Mouse (Mus musculus): ENCODE measurements around the gene 4930453N24Rik. TPM values are rescaled to one million over a fixed set of nuclear protein-coding genes. Genes with fewer than 3 reads are reported as not detected.

Gene 4930453N24Rik
- polyA plus RNA-seq, 1 experiment from 2014 or later: 25.3 TPM

GRCm38 (mm10) chr16:64745089-64745488 is 25.9 kb downstream of the 4930453N24Rik start:
- H3K4me1 ChIP-seq (ENCODE audit: control insufficient read depth, insufficient read depth, low read length): no peaks in the 10 kb centered on the region
- WGBS: 82% methylated on average over 4 of the region's 4 CpGs
- no peaks in the 10 kb centered on the region for H3K9me3 ChIP-seq (ENCODE audit: control insufficient read depth, low read length)
- no peaks in the 10 kb centered on the region for H3K36me3 ChIP-seq (ENCODE audit: control insufficient read depth, insufficient read depth, low read length)
- H3K9ac ChIP-seq (ENCODE audit: low read depth, low read length): no peak overlapping the region
- H3K4me3 ChIP-seq (ENCODE audit: low read length): no peak overlapping the region
- no peaks in the 10 kb centered on the region for H3K27me3 ChIP-seq (ENCODE audit: control insufficient read depth, insufficient read depth, low read length)
- H3K4me2 ChIP-seq (replicated peaks; ENCODE audit: low read depth, low read length): no peak overlapping the region
- no peak overlapping the region for H3K27ac ChIP-seq (ENCODE audit: low read depth, low read length)
- ATAC-seq (ENCODE audit: low FRiP score, low TSS enrichment): no peak

DNA sequence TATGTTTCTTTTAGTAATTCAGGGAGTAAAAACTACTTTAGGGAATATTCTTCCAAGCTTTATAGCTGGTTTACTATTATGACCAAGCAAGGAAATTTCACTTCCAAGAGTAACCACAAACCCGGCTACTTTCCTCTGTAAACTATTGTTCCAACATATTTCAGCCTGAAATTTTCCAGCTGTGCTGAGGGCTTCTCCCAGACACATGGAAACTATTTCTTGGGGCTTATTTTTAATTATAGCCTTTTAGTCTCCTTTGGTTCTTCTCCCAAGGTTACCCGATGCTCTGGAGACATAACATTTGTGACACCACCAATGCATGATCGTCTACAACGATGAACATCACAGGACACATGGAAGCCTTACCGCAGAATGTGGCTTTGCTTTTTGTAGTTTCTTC is 33.7 kb downstream of the 4930453N24Rik start:
- WGBS: 74% methylated on average over 5 of the region's 5 CpGs
- no peaks in the 10 kb centered on the region for H3K36me3 ChIP-seq (ENCODE audit: control insufficient read depth, insufficient read depth, low read length)
- H3K27ac ChIP-seq (ENCODE audit: low read depth, low read length): no peak overlapping the region
- no peak overlapping the region for H3K4me2 ChIP-seq (replicated peaks; ENCODE audit: low read depth, low read length)
- H3K9ac ChIP-seq (ENCODE audit: low read depth, low read length): no peak overlapping the region
- no peaks in the 10 kb centered on the region for H3K27me3 ChIP-seq (ENCODE audit: control insufficient read depth, insufficient read depth, low read length)
- no peaks in the 10 kb centered on the region for H3K4me1 ChIP-seq (ENCODE audit: control insufficient read depth, insufficient read depth, low read length)
- no peaks in the 10 kb centered on the region for H3K9me3 ChIP-seq (ENCODE audit: control insufficient read depth, low read length)
- H3K4me3 ChIP-seq (ENCODE audit: low read length): no peak overlapping the region
- ATAC-seq (ENCODE audit: low FRiP score, low TSS enrichment): no peak

DNA sequence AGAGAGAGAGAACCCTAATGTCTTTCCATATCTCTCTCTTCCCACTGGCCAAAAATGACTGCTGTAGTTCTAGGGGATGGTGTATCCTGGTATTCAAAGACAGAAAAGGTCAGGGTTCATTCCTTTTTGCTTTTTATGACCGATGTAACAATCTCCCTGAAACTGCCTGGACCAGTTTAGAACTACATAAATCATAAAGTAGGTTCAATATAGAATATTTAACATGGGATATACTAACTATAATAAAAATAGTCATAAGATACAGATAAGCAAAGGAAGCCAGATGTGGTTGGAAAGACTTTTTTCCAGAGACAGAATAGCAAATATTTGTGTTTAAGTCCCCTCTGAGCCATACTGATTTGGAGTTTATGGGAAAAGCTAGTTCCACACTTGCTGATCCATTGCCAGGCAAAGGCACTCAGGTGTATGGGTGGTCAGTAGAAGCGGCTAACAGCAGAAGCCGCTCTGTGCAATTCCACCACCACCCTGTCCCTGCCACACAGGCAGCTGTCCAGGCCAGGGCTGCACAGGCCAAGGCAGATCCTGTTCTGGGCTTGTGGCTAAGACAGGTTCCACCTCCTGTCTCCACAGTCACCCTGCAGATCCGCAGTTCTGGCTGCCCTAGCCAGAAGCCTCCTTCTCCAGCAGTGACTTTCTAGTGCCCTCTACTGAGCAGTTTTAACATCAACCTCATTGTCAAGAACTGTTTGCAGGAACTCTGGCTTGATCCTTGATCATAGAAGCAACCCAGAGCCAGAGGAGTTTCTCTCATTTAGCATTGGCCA is 47.5 kb downstream of the 4930453N24Rik start:
- Histone ChIP-seq H3K9ac (ENCODE audit: low read depth, low read length) (no peak overlapping the region), H3K27me3 (ENCODE audit: control insufficient read depth, insufficient read depth, low read length) (no peaks in the 10 kb centered on the region), H3K4me3 (ENCODE audit: low read length) (no peak overlapping the region), H3K36me3 (ENCODE audit: control insufficient read depth, insufficient read depth, low read length) (no peaks in the 10 kb centered on the region), H3K4me2 (replicated peaks; ENCODE audit: low read depth, low read length) (no peak overlapping the region), H3K4me1 (ENCODE audit: control insufficient read depth, insufficient read depth, low read length) (no peaks in the 10 kb centered on the region), H3K9me3 (ENCODE audit: control insufficient read depth, low read length) (no peaks in the 10 kb centered on the region), H3K27ac (ENCODE audit: low read depth, low read length) (no peak overlapping the region)
- ATAC-seq (ENCODE audit: low FRiP score, low TSS enrichment): peak; percentile 94; the same call in 1 of the 2 replicates
- 49% methylated on average over 4 of the region's 4 CpGs for WGBS

DNA sequence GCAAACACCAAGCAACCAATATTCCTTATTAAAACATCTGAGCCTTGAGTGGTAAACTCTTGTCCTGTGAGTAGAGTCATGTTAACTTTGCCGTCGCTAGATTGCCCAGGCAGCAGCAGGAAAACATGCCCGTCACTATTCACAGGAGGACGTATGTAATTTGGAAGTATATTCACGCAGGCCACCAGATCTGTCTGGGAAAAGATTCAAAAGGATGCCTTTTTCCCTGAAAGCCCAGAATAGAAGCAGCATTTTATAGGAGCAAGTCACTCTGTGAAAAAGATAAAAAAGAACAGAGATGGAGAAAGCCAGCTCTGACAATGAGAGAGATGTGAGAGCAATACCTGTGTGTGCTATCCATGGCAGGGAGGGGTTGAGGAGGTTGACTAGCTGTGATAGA is 49.4 kb downstream of the 4930453N24Rik start:
- ATAC-seq (ENCODE audit: low FRiP score, low TSS enrichment): no peak
- no peaks in the 10 kb centered on the region for H3K4me1 ChIP-seq (ENCODE audit: control insufficient read depth, insufficient read depth, low read length)
- no peaks in the 10 kb centered on the region for H3K9me3 ChIP-seq (ENCODE audit: control insufficient read depth, low read length)
- WGBS: 84% methylated on average over 5 of the region's 5 CpGs
- no peak overlapping the region for H3K4me2 ChIP-seq (replicated peaks; ENCODE audit: low read depth, low read length)
- no peak overlapping the region for H3K4me3 ChIP-seq (ENCODE audit: low read length)
- H3K36me3 ChIP-seq (ENCODE audit: control insufficient read depth, insufficient read depth, low read length): no peaks in the 10 kb centered on the region
- H3K27ac ChIP-seq (ENCODE audit: low read depth, low read length): no peak overlapping the region
- no peak overlapping the region for H3K9ac ChIP-seq (ENCODE audit: low read depth, low read length)
- H3K27me3 ChIP-seq (ENCODE audit: control insufficient read depth, insufficient read depth, low read length): no peaks in the 10 kb centered on the region

GRCm38 (mm10) chr16:64719096-64719495 is 51.9 kb downstream of the 4930453N24Rik start:
- Histone ChIP-seq H3K9me3 (ENCODE audit: control insufficient read depth, low read length) (no peaks in the 10 kb centered on the region), H3K9ac (ENCODE audit: low read depth, low read length) (no peak overlapping the region), H3K4me2 (replicated peaks; ENCODE audit: low read depth, low read length) (no peak overlapping the region), H3K4me1 (ENCODE audit: control insufficient read depth, insufficient read depth, low read length) (no peaks in the 10 kb centered on the region), H3K27ac (ENCODE audit: low read depth, low read length) (no peak overlapping the region), H3K36me3 (ENCODE audit: control insufficient read depth, insufficient read depth, low read length) (no peaks in the 10 kb centered on the region), H3K4me3 (ENCODE audit: low read length) (no peak overlapping the region), H3K27me3 (ENCODE audit: control insufficient read depth, insufficient read depth, low read length) (no peaks in the 10 kb centered on the region)
- WGBS: 37% methylated on average over 7 of the region's 7 CpGs
- peak; percentile 54; the same call in 1 of the 2 replicates for ATAC-seq (ENCODE audit: low FRiP score, low TSS enrichment)

DNA sequence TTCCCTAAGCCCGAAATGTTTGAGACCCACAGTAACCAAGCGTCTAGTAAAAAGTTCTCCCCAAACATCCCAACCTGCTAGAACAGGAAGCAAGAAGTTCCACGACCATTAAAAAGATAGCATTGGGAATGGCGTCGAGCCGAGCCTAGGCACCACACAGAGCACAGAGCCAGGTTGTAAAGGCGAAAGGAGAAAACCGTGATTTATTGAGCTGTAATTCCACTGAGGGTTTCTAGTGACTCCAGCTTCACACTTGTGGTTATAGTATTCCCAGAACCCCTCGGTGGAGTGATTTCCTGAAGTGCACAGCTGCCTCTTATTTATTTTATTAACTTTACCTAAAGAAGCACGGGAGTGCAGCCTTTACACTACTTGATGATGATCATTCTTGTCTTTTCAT is 53.1 kb downstream of the 4930453N24Rik start:
- ATAC-seq (ENCODE audit: low FRiP score, low TSS enrichment): peak; percentile 66
- Histone ChIP-seq H3K4me2 (replicated peaks; ENCODE audit: low read depth, low read length) (no peak overlapping the region; the same call in 1 of the 2 replicates), H3K27ac (ENCODE audit: low read depth, low read length) (no peak overlapping the region), H3K9me3 (ENCODE audit: control insufficient read depth, low read length) (no peaks in the 10 kb centered on the region), H3K9ac (ENCODE audit: low read depth, low read length) (no peak overlapping the region), H3K36me3 (ENCODE audit: control insufficient read depth, insufficient read depth, low read length) (no peaks in the 10 kb centered on the region), H3K4me3 (ENCODE audit: low read length) (no peak overlapping the region), H3K27me3 (ENCODE audit: control insufficient read depth, insufficient read depth, low read length) (no peaks in the 10 kb centered on the region), H3K4me1 (ENCODE audit: control insufficient read depth, insufficient read depth, low read length) (no peaks in the 10 kb centered on the region)
- WGBS: 19% methylated on average over 10 of the region's 10 CpGs

DNA sequence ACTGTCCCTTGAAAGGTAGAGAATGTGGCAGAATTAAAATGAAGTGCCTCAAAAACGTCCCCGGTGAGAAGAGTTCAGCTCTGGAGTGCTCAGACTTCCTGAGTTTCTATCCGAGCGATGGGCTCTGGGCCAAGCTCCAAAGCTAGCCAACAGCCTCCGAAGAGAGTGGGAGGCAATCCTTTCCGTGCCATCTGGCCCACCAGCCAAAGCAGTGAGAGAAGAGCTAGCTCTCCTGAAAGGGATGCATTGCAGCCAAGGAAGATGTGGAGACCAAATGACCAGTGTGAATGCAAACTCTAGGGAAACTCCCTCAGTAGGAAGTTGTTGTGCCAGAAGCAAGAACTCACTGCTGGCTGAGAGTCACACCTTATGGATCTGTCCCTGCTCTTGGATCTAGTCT is 59.1 kb downstream of the 4930453N24Rik start:
- Histone ChIP-seq H3K9me3 (ENCODE audit: control insufficient read depth, low read length) (no peaks in the 10 kb centered on the region), H3K36me3 (ENCODE audit: control insufficient read depth, insufficient read depth, low read length) (no peaks in the 10 kb centered on the region), H3K4me1 (ENCODE audit: control insufficient read depth, insufficient read depth, low read length) (no peaks in the 10 kb centered on the region), H3K4me2 (replicated peaks; ENCODE audit: low read depth, low read length) (no peak overlapping the region), H3K9ac (ENCODE audit: low read depth, low read length) (no peak overlapping the region), H3K27ac (ENCODE audit: low read depth, low read length) (no peak overlapping the region), H3K27me3 (ENCODE audit: control insufficient read depth, insufficient read depth, low read length) (no peaks in the 10 kb centered on the region), H3K4me3 (ENCODE audit: low read length) (no peak overlapping the region)
- 72% methylated on average over 6 of the region's 6 CpGs for WGBS
- no peak for ATAC-seq (ENCODE audit: low FRiP score, low TSS enrichment)

Other genes with a start within 250 kb of the 4930453N24Rik start
- not detected in 2 replicates for gene Csnka2ip, start 168.8 kb downstream of the 4930453N24Rik start, polyA plus RNA-seq (2014; fragmentation: Nextera tagmentation; extraction: Ambion mirVana)
- 5.0 and 8.6 TPM in 2 replicates for gene Zfp654, start 80.5 kb upstream of the 4930453N24Rik start, polyA plus RNA-seq (2014; fragmentation: Nextera tagmentation; extraction: Ambion mirVana)
- 62.6 and 105 TPM in 2 replicates for gene Cggbp1, start 80.8 kb upstream of the 4930453N24Rik start, polyA plus RNA-seq (2014; fragmentation: Nextera tagmentation; extraction: Ambion mirVana)

All from kidney, embryonic 14.5 days (tissue).